Mouse (Mus musculus): Measurements from ENCODE around the gene Tmem41b. TPM values are rescaled to one million over a fixed set of nuclear protein-coding genes. Genes with fewer than 3 reads are reported as not detected.

Gene Tmem41b
- polyA plus RNA-seq, 1 experiment = 16.7 TPM

DNA sequence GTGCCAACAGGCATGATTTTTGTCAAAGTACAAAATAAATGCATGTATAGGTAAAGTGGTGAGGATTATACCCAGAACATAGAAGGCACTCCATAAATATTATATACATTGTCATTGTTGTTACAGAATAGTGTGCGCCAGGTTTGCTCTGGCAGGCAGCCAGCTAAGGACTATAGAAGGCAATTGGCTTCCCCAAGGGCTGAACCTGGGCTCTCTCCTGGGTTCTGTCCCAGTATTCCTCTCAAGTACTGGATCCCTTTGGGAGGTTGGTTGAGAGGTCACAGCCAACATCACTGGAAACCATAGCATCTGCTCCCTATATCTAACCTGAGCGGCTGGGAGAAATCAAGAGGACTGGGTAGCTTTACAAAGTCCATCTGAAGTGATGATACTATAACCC is 25.2 kb downstream of the Tmem41b start:
- H3K27me3 ChIP-seq (replicated peaks) = peaks cover 5% of the 10 kb centered on the region
- H3K4me3 ChIP-seq (replicated peaks) = no peak overlapping the region
- peaks cover 10% of the 10 kb centered on the region; the same call in 1 of the 2 replicates for H3K9me3 ChIP-seq
- TF ChIP-seq GATA1 (IDR thresholded peaks at IDR 0.05; ENCODE audit: borderline replicate concordance, low read length) = no peak
- TF ChIP-seq FLI1 (IDR thresholded peaks at IDR 0.05; ENCODE audit: low read length) = no peak
- H3K36me3 ChIP-seq (replicated peaks; ENCODE audit: low read length) = no peaks in the 10 kb centered on the region
- peaks cover 28% of the 10 kb centered on the region for H3K4me1 ChIP-seq

DNA sequence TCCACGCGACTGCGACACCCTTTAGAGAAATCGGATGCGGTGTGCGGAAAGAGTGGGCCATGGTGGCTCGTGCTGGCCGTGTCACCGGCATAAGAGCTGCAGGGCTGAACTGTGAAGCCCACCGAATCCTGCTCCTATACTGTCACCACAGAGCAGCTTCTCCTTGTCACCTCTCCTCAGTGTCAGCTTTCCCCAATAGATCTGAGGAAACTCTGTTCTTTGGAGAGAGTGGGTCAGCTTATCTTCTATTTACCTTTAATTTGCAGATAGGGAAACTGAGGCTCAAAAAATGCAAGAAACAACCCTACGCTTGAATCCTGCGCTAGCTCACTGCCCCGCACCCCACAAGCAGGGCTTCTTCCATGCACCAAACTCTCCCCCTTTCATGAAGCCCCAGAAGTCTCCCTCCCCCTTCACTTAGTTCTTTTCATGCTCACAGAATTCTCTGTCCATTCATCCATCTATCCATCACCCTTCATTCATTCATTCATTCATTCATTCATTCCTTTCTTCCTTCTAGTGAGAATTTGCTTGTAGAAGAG is 26.0 kb downstream of the Tmem41b start:
- Histone ChIP-seq H3K27me3 (replicated peaks) (peaks cover 5% of the 10 kb centered on the region), H3K36me3 (replicated peaks; ENCODE audit: low read length) (no peaks in the 10 kb centered on the region), H3K9me3 (peaks cover 9% of the 10 kb centered on the region; the same call in 1 of the 2 replicates), H3K4me1 (peaks cover 28% of the 10 kb centered on the region), H3K4me3 (replicated peaks) (peak overlapping the region; percentile 92)
- TF ChIP-seq FLI1 (IDR thresholded peaks at IDR 0.05; ENCODE audit: low read length) = no peak

DNA sequence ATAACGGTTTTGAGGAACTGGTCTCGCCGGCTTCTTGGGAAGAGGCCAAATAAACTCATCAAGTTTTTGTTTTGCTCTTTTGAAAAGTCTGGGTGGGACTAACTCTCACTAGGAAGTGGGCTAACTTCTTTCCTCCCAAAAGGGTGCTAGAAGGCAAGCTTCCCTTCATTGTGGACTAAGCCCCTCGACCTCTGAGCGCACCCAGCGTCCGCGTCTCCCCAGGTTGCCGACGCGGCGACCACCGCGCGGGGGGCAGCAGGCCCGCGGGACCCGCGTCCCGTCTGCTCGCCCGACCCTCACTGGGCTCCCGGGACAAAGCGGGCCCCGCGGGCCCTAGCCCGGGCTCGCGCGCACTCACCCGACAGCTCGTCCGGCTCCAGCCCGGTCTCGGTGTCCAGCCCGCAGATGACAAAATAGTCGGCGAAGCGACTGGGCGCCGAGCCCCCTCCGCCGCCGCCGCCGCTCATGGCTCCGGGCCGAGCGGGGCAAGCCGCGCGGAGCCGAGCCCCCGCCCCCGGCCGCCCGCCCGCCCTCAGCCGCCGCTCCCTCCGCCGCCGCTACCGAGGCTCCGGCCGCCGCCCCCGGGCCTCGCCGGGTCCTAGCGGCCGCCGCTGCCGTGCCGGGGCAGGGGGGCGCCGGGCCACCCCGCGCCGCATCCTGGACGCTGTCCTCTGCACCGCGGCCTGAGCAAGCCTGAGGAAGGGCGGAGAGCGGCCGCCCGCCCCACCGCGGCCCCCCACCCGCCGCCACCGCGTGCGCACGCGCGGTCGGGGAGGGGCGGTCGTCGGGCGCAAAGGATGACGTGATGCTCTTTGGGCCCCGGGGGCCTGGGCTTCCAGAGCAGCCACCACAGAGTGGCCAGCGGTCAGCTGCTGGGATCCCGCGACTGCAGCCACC is 26.8 kb downstream of the Tmem41b start, which contains the start of gene Dennd5a:
Dennd5a (minus strand) TSS at position 755 of the 897 bp plus-strand sequence.
- peak within 1 kb of the TSS; percentile 92 for H3K4me3 ChIP-seq (replicated peaks)
- TF ChIP-seq GATA1 (IDR thresholded peaks at IDR 0.05; ENCODE audit: borderline replicate concordance, low read length) (no peak), FLI1 (IDR thresholded peaks at IDR 0.05; ENCODE audit: low read length) (no peak)
- no peaks in the 10 kb centered on the region for H3K36me3 ChIP-seq (replicated peaks; ENCODE audit: low read length)
- peaks cover 7% of the 10 kb centered on the region; the same call in 1 of the 2 replicates for H3K9me3 ChIP-seq
- peaks cover 5% of the 10 kb centered on the region for H3K27me3 ChIP-seq (replicated peaks)
- H3K4me1 ChIP-seq = peaks cover 32% of the 10 kb centered on the region

DNA sequence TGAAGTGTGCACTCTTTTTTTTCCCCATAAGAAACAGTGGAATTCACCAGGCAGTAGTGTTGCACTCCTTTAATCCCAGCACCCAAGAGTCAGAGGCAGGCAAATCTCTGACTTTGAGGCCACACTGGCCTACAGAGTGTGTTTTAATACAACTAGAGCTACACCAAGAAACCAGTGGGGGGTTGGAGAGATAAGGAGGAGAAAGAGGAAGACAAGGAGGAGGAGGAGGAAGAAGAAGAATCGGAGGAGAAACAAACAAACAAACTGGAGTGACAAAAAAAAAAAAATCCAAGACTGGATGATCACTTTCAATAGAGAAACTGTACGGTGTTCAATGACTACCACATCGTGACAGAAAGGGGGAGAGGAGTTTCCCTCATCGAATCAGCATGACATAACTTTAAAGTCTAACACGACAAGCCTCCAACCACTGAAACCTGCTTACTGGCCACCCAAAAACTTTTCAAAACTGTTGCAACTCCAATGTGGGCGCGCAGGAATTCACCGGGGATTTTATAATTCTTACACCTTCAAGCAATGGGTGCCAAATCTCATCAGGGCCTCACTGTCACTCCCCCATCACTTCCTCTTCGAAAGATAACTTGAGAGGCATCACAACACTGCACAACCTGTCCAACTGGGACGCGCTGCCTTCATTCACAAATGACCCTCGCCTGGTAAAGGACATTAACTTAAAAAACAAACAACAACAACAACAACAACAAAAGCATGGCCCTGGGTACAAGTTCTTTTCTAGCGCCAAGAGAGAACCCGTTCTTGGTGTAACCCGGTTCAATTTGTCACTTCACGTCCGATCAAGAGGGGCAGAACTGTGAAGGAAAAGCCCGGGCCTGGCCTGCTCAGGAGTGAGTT is 27.6 kb downstream of the Tmem41b start:
- Histone ChIP-seq H3K36me3 (replicated peaks; ENCODE audit: low read length) (no peaks in the 10 kb centered on the region), H3K9me3 (peaks cover 7% of the 10 kb centered on the region; the same call in 1 of the 2 replicates), H3K4me3 (replicated peaks) (peak overlapping the region; percentile 92), H3K27me3 (replicated peaks) (peaks cover 5% of the 10 kb centered on the region), H3K4me1 (peaks cover 35% of the 10 kb centered on the region)
- TF ChIP-seq FLI1 (IDR thresholded peaks at IDR 0.05; ENCODE audit: low read length) (no peak), GATA1 (IDR thresholded peaks at IDR 0.05; ENCODE audit: borderline replicate concordance, low read length) (no peak)

DNA sequence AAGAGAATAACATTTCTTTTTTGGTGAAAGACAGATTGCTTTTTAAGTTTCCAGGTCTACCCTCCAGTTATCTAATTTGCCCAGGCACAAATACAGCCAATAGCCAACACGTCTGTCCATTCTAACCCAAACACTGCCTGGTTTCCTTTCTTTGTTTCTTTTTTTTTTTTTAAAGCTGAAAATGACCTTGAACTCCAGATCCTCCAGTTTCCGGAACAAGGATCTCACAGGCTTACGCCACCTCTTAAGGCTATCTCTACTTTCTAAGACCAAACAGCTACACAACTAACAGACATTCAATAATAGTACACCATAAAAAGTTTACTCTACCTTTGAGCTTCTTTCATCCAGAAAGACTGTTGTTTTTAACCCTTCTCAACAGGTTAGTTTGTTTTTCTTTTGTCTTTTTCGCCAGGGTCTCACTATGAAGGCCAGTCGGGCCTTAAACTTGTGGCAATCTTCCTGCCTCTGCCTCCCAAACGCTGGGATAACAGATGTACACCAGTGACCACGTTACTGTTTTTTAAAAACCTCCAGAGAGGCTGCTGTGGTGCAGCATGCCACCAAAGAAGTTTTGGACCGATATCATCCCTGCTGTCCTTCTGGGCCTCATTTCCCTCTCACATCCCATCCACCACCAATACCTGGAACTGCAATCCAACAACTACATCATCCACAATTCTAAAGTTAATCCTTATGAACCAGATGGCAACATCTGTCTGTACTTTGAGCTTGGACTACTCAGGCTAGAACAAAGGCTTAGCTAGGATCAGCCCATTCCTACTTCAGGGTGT is 28.5 kb downstream of the Tmem41b start:
- H3K4me1 ChIP-seq = peaks cover 35% of the 10 kb centered on the region
- peak overlapping the region; percentile 92 for H3K4me3 ChIP-seq (replicated peaks)
- peaks cover 5% of the 10 kb centered on the region for H3K27me3 ChIP-seq (replicated peaks)
- TF ChIP-seq GATA1 (IDR thresholded peaks at IDR 0.05; ENCODE audit: borderline replicate concordance, low read length) = no peak
- TF ChIP-seq FLI1 (IDR thresholded peaks at IDR 0.05; ENCODE audit: low read length) = no peak
- H3K36me3 ChIP-seq (replicated peaks; ENCODE audit: low read length) = no peaks in the 10 kb centered on the region
- H3K9me3 ChIP-seq = no peaks in the 10 kb centered on the region

DNA sequence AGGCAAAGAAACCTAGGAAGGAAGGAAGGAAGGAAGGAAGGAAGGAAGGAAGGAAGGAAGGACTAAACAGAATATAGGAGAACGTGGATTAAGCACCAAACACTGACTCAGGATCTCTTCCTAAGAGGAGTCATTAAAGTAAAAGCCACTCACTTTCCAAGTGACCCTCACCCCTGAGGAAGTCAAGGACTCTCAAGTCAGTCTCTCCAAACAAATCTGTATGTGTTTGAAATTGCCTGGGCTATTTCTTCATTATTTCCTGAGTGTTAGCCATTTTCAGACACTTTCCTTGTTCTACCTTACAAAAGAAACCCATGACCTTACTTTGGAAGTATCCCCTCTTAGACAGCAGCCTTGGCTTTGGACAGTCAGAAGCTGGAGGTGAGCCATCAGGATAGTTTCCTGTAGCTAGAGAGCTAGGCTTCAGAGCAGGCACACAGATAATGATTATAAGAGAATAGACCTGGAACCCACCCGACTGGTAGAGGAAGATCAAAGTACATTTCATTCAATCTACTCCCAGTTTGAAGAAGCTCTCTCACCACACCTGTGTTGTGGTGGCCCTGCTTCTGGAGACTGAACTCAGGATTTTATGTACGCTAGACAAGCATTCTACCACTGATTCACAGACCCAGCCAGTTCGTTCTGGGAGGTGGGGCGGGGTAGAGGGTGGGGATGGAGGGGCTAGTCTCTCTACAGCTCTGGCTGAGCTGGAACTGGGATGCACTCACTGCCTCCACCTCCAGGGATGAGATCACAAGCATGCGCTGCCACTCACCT is 31.9 kb downstream of the Tmem41b start:
- H3K36me3 ChIP-seq (replicated peaks; ENCODE audit: low read length) = no peaks in the 10 kb centered on the region
- TF ChIP-seq FLI1 (IDR thresholded peaks at IDR 0.05; ENCODE audit: low read length) (no peak), GATA1 (IDR thresholded peaks at IDR 0.05; ENCODE audit: borderline replicate concordance, low read length) (no peak)
- no peaks in the 10 kb centered on the region for H3K9me3 ChIP-seq
- H3K4me3 ChIP-seq (replicated peaks) = no peak overlapping the region
- peaks cover 33% of the 10 kb centered on the region for H3K4me1 ChIP-seq
- H3K27me3 ChIP-seq (replicated peaks) = no peaks in the 10 kb centered on the region

DNA sequence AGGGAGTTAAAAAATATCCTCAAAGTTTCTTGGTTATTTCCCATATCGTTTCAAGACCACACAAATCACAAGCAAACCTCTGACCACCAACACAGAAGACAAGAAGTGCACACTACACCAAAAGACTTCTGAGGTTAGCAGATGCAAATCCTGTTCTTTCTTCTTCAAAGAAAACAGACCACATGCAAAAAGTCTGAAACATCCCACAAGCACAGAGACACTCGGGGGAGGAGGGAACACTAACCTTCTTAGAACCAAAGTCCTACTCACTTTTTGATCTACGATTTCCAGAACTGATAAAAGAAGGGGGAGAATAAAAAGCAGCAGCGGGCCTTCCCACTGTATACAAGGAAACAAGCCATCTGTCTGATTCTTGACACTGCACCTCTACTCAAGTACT is 35.4 kb downstream of the Tmem41b start:
- TF ChIP-seq GATA1 (IDR thresholded peaks at IDR 0.05; ENCODE audit: borderline replicate concordance, low read length) (no peak), FLI1 (IDR thresholded peaks at IDR 0.05; ENCODE audit: low read length) (no peak)
- Histone ChIP-seq H3K36me3 (replicated peaks; ENCODE audit: low read length) (no peaks in the 10 kb centered on the region), H3K27me3 (replicated peaks) (no peaks in the 10 kb centered on the region), H3K4me3 (replicated peaks) (no peak overlapping the region), H3K9me3 (no peaks in the 10 kb centered on the region), H3K4me1 (peaks cover 27% of the 10 kb centered on the region)

DNA sequence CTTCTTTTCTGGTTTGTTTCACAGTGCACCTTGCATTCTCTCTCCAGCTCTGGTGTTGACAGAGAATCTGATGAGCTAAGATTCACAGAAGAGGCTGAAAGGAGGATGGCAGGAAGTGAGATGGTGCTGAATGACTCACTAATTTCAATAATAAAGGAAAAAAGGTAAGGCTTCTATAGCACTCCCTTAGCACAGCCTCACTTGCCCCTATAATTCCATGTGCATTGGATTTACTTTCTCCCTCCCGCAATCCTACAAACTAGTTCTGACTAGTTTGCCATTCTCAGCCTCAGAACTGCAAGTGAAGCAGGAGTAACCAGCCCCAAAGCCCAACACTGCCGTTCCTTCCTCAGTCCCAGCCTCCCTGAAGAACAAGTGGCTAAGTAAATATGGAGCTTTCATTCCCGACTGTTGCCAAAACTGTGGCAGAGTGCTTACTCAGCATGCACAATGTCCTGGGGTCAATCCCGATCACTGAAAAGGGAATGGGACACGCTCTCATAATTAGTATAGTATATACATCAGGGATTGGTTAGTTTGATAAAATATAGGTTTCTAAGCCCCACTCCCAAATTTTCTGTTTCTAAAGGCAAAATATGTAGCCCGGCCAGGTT is 42.2 kb downstream of the Tmem41b start:
- no peaks in the 10 kb centered on the region for H3K9me3 ChIP-seq

More for the DNA sequence above, 42.2 kb downstream of the Tmem41b start:
- peaks cover 2% of the 10 kb centered on the region for H3K36me3 ChIP-seq (replicated peaks; ENCODE audit: low read length)
- no peak for TF ChIP-seq GATA1 (IDR thresholded peaks at IDR 0.05; ENCODE audit: borderline replicate concordance, low read length)
- no peak for TF ChIP-seq FLI1 (IDR thresholded peaks at IDR 0.05; ENCODE audit: low read length)
- no peak overlapping the region for H3K4me3 ChIP-seq (replicated peaks)
- no peaks in the 10 kb centered on the region for H3K27me3 ChIP-seq (replicated peaks)
- H3K4me1 ChIP-seq = peaks cover 23% of the 10 kb centered on the region

All from megakaryocyte, embryonic 14.5 days (primary cell).